Mouse (Mus musculus) heart, adult 8-10 months (tissue): Measurements from ENCODE around the gene Zfp598. TPM values are rescaled to one million over a fixed set of nuclear protein-coding genes. Genes with fewer than 3 reads are reported as not detected.
"Not testable (repeated sequence)": the region's sequence is repeated elsewhere in the genome, so short reads cannot be mapped to it uniquely, and the experiment has no call there.

Experiments used
- DNase-seq: peaks from one replicate; pipeline ENCODE4 v3.0.0; 2022; ENCODE audit warnings: low spot score
- total RNA-seq, 4 experiments: library from RNA; stranded (reverse); gene quantifications; 2 replicates each; pipeline ENCODE4 v1.2.4; 2022

Zfp598 gene
- total RNA-seq, 4 experiments from 2014 or later, result 14.3 to 17.0 (median 15.9) TPM

- no peak for DNase-seq
Measured at GRCm38 (mm10) chr17:24687146-24687595, 17.7 kb downstream of the Zfp598 start.

DNA sequence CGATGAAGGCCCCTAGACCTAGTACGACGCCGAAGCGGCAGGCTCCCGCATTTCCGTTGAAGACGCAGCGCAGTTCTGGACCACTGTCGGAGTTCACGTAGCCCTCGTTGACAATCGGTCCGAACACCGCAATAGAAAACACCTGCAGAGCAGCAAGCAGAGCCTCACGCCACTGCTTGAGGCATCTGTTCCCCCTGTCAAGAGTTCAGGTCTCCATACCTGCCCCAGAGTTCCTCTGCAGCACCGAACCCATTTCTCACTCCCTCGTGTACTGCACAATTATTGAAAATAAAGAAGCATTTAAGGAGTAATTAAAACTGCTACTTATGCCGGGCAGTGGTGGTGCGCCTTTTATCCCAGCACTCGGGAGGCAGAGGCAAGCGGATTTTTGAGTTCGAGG, 18.1 kb downstream of the Zfp598 start:
- no peak for DNase-seq

- no peak for DNase-seq
Measured at GRCm38 (mm10) chr17:24689251-24690081, 20.0 kb downstream of the Zfp598 start, which contains the start of gene Syngr3. TSS of gene Syngr3 (minus strand) at chr17:24689955.

- DNase-seq, result no peak
Measured at GRCm38 (mm10) chr17:24692385-24692784, 22.9 kb downstream of the Zfp598 start.

DNA sequence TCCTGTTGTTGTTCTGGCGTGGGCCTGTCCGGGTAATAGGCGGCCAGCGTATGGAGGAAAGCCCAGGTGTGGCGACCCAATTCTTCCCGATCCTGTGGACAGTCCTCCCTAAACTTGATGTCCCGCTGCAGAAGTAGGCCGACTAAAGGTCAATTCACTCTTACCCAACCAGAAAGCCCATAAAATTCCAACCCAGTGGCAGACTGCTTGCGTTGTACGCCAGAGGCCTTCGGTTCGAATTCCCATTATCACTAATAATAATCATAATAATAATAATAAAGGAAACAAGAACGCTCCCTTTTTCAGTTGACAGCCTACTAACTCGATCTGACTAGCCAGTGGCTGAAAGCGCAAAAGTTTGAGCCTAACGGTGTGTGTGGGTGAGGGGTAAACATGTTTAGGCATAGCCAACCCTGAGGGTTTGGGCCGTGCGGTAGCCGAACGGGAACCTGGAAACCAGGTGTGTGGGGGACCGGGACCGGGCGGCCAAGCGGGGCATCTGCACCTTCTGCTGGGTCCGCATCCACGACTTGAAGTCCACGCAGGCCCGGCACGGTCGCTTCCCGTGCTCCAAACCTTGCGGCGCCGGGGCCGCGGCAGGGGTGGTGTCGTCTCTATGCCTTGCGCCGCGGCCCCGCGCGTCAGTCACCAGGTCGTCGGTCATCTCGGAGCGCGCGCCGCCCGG, 26.0 kb downstream of the Zfp598 start:
- no peak for DNase-seq

GRCm38 (mm10) chr17:24696011-24696697, 26.7 kb downstream of the Zfp598 start, which contains the start of the genes Gfer and Noxo1:
TSS of gene Gfer (minus strand) at chr17:24696156.
TSS of gene Noxo1 (plus strand) at chr17:24696234.
- peak; percentile 75 for DNase-seq

DNA sequence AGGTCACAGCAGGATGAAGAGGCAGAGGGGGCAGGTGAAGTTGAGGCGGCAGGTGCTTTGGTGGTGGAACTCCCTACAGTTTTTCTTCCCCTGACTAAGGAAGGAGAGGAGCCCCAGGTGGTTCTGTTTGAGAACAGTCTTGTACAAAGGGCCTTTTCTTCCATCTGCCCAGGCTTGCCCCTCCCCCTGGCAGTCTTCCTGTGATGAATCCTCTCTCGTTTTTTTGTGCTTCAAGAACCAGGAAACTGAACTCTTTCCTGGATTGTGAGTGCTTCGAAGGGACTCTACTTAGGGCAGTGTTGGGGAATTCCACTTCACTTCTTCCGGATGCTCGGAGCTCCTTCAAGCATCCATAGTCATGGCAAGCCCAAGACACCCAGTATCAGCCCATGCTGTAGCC, 28.5 kb downstream of the Zfp598 start:
- no peak for DNase-seq

DNA sequence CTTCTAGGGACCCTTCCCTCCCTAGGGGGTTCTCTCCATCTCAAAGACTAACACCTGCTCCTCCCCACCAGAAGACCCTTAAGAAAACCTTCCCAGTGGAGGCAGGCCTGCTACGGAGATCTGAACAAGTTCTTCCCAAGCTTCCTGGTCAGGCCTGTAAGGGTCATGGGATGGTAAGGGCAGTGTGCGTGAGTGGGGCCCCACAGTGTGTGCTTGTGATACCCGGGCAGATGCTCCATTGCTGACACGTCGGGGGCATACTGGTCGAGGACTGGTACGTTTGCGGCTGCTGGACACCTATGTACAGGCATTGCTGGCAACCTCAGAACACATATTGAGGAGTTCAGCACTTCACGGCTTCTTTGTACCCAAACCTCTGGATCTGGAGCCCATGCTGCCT, 29.2 kb downstream of the Zfp598 start:
- no peak for DNase-seq

GRCm38 (mm10) chr17:24699473-24699872, 30.0 kb downstream of the Zfp598 start:
- no peak for DNase-seq

DNA sequence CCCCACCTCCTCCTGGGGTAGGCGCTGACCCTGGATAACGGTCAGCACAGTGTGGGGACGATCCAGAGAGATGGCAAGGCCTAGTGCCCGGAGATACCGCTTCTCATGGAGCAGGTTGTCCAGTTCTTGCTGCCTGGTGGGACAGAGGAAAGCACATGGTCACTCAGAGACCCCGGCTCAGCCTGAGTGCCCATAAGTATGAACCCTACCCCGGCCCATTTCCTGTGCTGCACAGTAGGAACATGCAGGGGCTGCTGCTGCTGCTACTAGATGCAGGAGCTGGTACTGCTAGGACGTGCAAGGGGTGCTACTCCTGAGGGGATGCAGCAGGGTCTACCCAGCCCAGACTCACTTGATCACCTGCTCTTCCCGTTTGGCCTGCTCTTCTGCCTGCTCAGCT, 31.8 kb downstream of the Zfp598 start:
- no peak for DNase-seq

DNA sequence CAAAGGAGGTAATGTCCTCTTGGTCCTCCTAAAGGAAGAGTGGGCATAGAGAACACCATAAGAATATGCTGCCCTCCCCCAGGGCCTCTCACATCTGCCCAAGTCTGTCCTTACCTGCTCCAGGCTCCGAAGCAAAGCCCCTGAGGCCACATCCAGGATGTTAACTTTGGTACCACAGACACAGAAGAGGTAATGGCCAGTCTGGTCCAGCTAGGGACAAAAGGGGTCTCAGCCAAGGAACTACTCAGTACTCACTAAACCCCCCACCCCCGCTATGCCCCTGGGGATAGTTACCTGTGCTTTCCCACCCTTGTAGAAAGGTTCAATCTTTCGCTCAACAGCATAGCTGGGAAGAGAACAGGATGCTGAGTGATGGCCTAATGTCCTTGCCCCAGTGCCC, 36.3 kb downstream of the Zfp598 start:
- no peak for DNase-seq

GRCm38 (mm10) chr17:24706982-24707800, 37.7 kb downstream of the Zfp598 start, which contains the start of gene Tbl3:
TSS of gene Tbl3 (minus strand) at chr17:24707660.
- DNase-seq, result peak; percentile 91

- DNase-seq, result no peak
Measured at GRCm38 (mm10) chr17:24707801-24708425, 38.4 kb downstream of the Zfp598 start.

DNA sequence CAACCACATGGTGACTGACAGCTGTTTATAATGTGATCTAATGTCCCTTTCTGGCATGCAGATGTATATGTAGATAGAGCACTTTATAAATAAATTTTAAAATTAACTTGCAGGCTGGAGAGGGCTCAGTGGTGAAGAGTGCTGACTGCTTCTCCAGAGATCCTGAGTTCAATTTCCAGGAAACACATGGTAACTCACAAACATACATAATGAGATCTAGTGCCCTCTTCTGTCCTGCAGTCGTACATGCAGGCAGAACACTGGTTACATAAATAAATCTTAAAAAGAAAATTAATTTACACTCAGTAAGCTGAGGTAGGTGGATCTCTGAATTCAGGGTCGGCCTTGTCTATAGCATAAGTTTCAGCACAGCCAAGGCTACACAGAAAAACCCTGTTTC, 39.2 kb downstream of the Zfp598 start:
- DNase-seq, result no peak

GRCm38 (mm10) chr17:24715556-24715955, 46.1 kb downstream of the Zfp598 start:
- DNase-seq, result no peak

DNA sequence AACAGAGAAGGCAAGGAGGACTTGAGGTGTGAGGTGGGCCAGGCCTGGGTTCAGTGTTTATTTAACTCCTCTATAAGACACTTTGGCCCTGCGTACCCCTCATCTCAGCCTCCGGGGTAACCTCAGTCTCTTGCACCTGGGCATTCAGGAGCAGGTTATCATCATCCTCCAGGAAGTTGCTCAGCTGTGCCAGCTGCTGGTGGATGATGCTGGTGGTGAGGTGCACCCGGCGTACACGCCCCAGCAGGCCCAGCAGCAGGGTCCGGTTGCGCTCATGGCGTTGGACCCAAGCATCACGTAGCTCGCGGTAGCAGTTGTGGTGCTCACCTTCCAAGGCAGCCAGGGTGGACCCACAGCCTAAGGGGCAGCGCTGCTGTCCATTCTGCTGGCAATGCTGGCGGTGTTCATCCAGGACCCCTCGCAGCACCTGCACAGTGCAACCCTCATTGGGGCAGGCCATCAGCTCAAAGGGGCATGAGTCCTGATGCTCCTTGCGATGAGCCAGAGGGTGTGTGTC, 46.7 kb downstream of the Zfp598 start:
- DNase-seq, result no peak

- no peak for DNase-seq
Measured at GRCm38 (mm10) chr17:24717943-24718342, 48.5 kb downstream of the Zfp598 start, which contains the start of the genes Rnf151 and Rps2. TSS of gene Rnf151 (minus strand) at chr17:24718063. TSS of gene Rps2 (plus strand) at chr17:24718116.

DNA sequence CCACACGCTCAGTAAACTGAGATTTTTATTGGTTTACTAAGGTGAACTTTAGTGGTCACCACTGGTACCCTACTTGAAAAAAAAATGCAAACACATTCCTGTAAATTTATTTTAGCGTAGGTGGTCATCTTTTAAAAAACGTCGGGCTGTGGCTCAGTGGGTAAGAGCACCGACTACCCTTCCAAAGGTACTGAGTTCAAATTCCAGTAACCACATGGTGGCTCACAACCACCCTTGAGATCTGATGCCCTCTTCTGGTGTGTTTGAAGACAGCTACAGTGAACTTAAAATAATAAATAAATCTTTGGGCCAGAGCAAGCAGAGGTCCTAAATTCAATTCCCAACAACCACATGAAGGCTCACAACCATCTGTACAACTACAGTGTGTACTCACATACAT, 49.5 kb downstream of the Zfp598 start:
- DNase-seq, result not testable (repeated sequence)

GRCm38 (mm10) chr17:24719494-24720222, 50.2 kb downstream of the Zfp598 start:
- peak; percentile 97 for DNase-seq

GRCm38 (mm10) chr17:24720616-24721015, 51.1 kb downstream of the Zfp598 start:
- DNase-seq, result not testable (repeated sequence)
